Mouse (Mus musculus) right cerebral cortex, postnatal 14 days (tissue): ENCODE measurements around the gene Parp16.
A peak's percentile ranks its signal among the peaks of the same experiment; 100 is the strongest.
"Not testable (repeated sequence)": the region's sequence is repeated elsewhere in the genome, so short reads cannot be mapped to it uniquely, and the experiment has no call there.

Source experiments
- DNase-seq: peaks from one replicate; pipeline ENCODE4 v3.0.0; 2022

Parp16 gene

GRCm38 (mm10) chr9:65179817-65180624 lies 15.1 kb upstream of the Parp16 start:
- DNase-seq: no peak

DNA sequence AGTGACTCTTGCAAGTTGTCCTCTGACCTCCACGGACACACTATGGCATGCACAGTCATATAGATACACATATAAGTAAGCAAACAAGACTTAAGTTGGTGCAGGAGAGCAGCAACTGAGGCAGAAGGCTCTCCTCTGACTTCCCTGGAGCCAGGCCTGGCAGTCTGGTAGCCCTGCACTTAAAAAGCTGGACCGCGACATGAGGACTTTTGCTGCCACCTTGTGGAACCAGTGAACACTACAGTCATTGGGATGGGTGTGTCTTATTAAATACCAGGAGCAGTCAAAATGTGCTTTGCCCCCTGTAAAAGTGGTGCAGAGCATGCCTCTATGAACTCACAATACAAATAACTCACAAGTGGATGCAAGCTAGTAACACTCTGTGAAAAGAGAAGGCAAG lies 6.6 kb upstream of the Parp16 start:
- peak; percentile 78 for DNase-seq

- DNase-seq: no peak
Observed at GRCm38 (mm10) chr9:65190306-65190705, 4.8 kb upstream of the Parp16 start.

DNA sequence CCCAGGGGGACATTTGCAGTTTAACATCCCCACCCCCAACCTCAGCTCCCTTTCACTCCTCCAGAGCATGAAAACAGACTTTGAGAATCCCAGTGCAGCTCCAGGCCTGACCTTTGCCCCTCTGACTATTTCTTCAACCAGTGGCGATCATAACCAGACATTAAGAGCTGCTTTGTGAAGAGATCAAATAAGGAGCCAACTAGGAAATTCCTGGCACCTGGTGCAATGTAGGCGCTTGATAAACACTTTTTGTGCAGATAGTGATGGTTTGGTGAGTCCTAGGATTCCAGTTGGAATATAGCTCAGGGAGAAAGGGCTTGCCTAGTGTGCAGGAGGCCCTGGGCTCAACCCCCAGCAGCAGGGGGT lies 3.8 kb upstream of the Parp16 start:
- DNase-seq: no peak

- DNase-seq: no peak
Observed at GRCm38 (mm10) chr9:65191755-65192469, 3.2 kb upstream of the Parp16 start.

GRCm38 (mm10) chr9:65193214-65193613 lies 1.9 kb upstream of the Parp16 start:
- DNase-seq: no peak

- no peak for DNase-seq
Observed at GRCm38 (mm10) chr9:65195621-65195981, 448 bp downstream of the Parp16 start.

DNA sequence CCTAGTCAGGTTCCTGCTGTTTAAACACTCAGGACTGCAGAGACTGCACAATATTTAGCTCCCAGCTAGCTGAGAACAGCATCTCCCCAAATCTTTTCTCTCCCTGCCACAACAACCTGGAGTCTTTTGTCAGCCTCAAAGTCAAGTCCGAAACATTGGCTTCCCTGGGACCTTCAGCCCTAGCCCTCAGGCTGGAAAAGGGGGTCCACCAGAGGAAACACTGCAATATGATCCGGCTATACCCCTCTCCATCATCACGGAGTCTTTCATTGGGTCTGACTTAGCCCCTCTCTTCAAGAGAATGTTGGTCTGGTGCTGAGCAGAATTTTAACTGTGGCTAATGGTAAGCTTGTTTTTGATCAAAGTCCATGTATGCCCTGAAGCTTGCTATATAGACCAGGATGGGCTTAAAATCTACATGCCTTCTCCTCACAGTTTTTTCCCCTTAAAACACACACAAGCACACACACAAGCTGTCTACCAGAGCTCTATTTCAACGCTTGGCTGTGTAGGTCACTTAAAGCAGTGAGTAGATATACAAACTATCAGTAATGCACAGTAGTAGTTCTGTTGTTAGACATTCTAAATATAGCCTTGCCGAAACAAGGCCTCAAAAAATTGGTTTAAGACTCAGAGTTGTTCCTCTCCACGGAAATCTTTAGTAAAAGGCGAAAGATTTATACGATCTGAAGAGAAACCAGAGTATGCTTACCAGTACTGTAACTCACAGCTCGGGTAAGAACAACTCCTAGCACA lies 1.0 kb downstream of the Parp16 start:
- no peak for DNase-seq

DNA sequence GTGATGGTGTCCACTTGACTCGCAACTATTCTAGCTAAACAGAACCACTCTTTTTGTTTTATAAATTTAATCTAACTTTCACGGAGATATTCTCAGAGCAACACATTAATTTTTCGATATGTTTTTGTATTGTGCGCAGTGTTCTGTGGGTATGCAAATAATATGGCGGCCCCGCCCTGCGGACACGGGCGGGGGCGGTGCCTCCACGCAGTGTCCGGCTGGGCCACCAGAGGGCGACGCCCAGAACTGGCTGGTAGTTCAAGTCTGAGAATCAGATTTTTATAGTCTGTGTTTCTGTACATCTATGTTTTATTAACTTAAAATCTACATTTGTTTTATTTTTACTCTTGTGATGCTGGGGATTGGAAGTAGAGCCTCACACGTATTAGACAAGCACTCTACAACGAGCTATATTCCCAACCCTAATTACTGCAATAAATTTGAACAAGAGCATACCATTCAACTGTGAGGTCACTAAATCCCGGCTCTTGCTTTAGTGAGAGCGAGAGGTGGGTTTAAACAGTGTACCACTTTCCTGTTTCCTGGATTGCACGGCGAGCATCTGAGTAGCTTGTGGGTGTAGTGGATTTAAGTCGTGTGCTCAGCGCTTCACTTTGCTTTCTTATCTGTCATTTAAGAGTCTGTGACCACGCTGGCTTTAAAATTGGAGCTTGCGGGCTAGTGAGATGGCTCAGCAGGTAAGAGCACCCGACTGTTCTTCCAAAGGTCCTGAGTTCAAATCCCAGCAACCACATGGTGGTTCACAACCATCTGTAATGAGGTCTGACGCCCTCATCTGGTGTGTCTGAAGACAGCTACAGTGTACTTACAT lies 1.8 kb downstream of the Parp16 start:
- DNase-seq: peak; percentile 96

GRCm38 (mm10) chr9:65197826-65198225 lies 2.7 kb downstream of the Parp16 start:
- no peak for DNase-seq

- no peak for DNase-seq
Observed at GRCm38 (mm10) chr9:65199723-65200122, 4.6 kb downstream of the Parp16 start.

DNA sequence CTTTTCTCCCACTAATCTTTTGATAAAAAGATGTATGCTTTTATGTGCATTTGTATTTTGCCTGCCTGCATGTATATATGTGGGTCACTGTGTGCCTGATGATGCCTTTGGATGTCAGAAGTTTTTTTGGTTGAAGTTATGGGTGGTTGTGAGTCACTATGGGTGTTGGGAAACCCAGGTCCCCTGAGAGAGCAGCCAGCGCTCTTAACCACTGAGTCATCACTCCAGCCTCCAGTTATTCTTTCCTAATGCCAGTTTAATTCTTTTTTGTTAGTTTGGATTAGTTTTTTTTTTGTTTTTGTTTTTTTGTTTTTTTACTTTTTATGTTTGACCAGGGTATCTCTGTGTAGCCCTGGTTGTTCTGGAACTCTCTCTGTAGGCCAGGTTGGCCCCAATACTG lies 5.5 kb downstream of the Parp16 start:
- DNase-seq: no peak

GRCm38 (mm10) chr9:65201021-65201380 lies 5.8 kb downstream of the Parp16 start:
- DNase-seq: no peak

GRCm38 (mm10) chr9:65201381-65202164 lies 6.4 kb downstream of the Parp16 start:
- DNase-seq: peak; percentile 87

- no peak for DNase-seq
Observed at GRCm38 (mm10) chr9:65202165-65202754, 7.1 kb downstream of the Parp16 start.

GRCm38 (mm10) chr9:65205049-65205815 lies 10.1 kb downstream of the Parp16 start:
- DNase-seq: no peak

GRCm38 (mm10) chr9:65207041-65207815 lies 12.1 kb downstream of the Parp16 start:
- DNase-seq: not testable (repeated sequence)

DNA sequence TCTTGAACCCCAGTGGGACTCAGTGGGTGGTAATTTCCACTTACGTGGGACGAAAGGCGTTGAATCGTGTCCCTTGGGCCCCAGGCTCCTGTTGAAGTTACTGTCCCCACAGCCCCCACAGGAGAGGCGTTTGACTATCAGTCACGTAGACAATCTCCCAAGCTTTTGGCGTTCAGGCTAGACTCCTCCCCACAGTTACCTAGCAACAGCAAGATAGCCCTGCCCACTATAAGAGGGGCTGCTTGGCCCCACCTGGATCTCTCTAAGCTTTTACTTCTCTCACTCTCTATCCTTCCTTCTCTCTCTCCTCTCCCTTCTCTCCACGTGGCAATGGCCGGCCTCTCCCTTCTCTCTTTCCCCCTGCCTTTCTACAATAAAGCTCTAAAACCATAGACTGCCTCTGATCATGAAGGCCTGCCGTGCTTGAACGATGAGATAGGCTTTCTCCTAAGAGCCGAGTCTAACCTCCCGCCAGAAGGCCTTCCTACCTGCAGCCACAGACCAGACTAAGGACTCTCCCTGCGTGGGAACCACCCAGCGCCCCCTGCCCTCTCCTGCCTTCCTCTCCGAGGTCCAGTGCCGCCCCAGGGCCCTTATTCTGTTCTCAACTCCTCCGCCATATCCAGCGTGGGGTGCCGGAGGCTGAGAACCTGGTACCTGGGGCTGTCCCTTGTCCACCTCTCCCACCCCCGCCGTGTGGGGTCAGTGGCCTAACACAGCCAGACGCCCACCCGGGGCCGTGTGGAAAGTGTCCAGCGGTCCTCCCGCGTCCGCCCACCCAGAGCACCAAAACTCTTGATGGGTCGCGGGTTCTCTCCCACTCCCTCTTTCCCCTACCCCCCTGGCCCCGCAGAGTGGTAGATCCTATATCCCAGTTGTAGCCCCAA lies 13.4 kb downstream of the Parp16 start:
- no peak for DNase-seq

DNA sequence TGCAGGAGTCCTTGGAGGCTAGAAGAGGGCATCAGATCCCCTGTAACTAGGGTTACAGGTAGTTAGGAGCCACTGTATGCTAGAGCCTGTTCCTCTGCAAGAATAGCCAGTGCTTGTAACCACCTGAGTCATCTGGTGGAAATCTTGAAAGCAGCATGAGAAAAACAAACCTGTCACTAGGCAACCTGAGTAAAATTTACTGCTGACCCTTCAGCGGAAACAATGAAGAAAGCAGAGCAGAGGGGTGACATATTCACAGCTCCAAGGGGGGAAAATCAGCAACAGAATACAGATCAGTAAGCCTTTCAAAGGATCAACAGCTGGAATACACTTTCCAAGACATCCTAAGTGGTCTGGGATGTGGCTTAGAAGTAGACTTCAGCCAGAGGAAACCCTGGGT lies 16.4 kb downstream of the Parp16 start:
- DNase-seq: no peak
